Comparison of ENCODE assay signal across 9 mouse cellular contexts in the genomic region with DNA sequence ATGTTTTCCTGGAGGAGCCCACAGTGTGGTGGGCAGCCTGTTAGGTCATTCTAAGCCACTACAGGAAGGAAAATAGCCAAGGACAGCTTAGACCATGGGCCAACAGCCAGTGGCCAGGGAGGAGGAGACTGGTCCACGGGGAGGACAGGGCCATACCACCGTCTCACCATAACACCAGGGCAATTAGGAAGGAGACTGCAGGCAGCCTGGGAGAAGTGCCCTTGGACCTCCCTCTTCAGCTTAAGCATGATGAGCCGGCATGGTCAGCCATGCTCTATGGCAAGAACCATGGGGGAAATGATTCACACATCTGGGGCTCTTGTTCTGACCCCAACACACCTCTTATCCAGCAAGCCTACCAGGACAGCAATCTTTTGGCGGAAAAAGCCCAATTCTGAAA. TPM values are rescaled to one million over a fixed set of nuclear protein-coding genes. Genes with fewer than 3 reads are reported as not detected.
DNase-seq lines count a peak whose midpoint lies in the region; ATAC-seq and TF ChIP-seq lines count a peak whose summit lies in the region.
"Had no signal": no experiment of that assay in that cellular context is flagged by ENCODE, and none has a peak within 500 bp of the region (broad histone marks: within the 10 kb centered on the region; RNA-seq: fewer than 3 reads in every experiment).

No protein-coding gene starts in this region.

- H3K36me3 ChIP-seq in C2C12 (ENCODE audit: control insufficient read depth, insufficient read depth), result peaks cover 27% of the 10 kb centered on the region
- H3K36me3 ChIP-seq in limb, embryonic 15.5 days, result peaks cover 12% of the 10 kb centered on the region

- peak overlapping the region; percentile 80 for H3K4me2 ChIP-seq in limb, embryonic 15.5 days

- H3K27me3 ChIP-seq in C2C12 (ENCODE audit: control insufficient read depth, insufficient read depth, insufficient read length), result no peaks in the 10 kb centered on the region
- H3K27me3 ChIP-seq in limb, embryonic 15.5 days, result 0 out of 2 replicates have a peak, but pooled peaks cover 4% of the 10 kb centered on the region

- peak; percentile 41 for DNase-seq in embryo, embryonic 10 days (ENCODE audit: low spot score)
- no peak for DNase-seq in embryo, embryonic 11 days
- no peak for DNase-seq in thymus, postnatal 0 days (ENCODE audit: low spot score)
- DNase-seq in urinary bladder, postnatal 25 days (ENCODE audit: low spot score), result no peak
- no peak for DNase-seq in left cerebral cortex, adult 18-20 months (ENCODE audit: low spot score in 2 of 2)

- no peak for TF ChIP-seq POLR2A in embryonic fibroblast, embryonic 13.5 days (IDR thresholded peaks at IDR 0.05; ENCODE audit: low read depth, low read length)

- H3K9ac ChIP-seq in limb, embryonic 15.5 days, result no peak overlapping the region

- peaks cover 65% of the 10 kb centered on the region for H3K79me2 ChIP-seq in C2C12 (ENCODE audit: control insufficient read depth, insufficient read depth)

- H3K27ac ChIP-seq in embryonic fibroblast, embryonic 13.5 days (ENCODE audit: insufficient read depth, low read length), result no peak overlapping the region
- no peak overlapping the region for H3K27ac ChIP-seq in limb, embryonic 15.5 days
- H3K27ac ChIP-seq: macrophage had no signal

- H3K79me3 ChIP-seq in C2C12 (ENCODE audit: low read depth), result peaks cover 44% of the 10 kb centered on the region

- H3K4me3 ChIP-seq in C2C12 (ENCODE audit: insufficient read depth, poor library complexity, severe bottlenecking), result peak overlapping the region; percentile 7
- peak overlapping the region; percentile 60; the same call in 1 of the 2 replicates for H3K4me3 ChIP-seq in embryonic fibroblast, embryonic 13.5 days (ENCODE audit: insufficient read depth, low read length)
- peak overlapping the region; percentile 84 for H3K4me3 ChIP-seq in limb, embryonic 15.5 days

- 25% methylated on average over 4 of the region's 4 CpGs for whole genome bisulfite sequencing in limb, embryonic 15.5 days

- peaks cover 4% of the 10 kb centered on the region; the same call in 1 of the 2 replicates for H3K4me1 ChIP-seq in embryonic fibroblast, embryonic 13.5 days (ENCODE audit: control insufficient read depth, insufficient read depth, low read length)
- peaks cover 35% of the 10 kb centered on the region for H3K4me1 ChIP-seq in limb, embryonic 15.5 days

- H3ac ChIP-seq in C2C12 (ENCODE audit: control insufficient read depth, insufficient read length, low read depth), result peak overlapping the region; percentile 9

- TF ChIP-seq CTCF in C2C12 (IDR thresholded peaks at IDR 0.05; ENCODE audit: control insufficient read depth, insufficient read depth, insufficient read length), result no peak
- TF ChIP-seq CTCF in embryonic fibroblast, embryonic 13.5 days (IDR thresholded peaks at IDR 0.05; ENCODE audit: borderline replicate concordance, insufficient read depth, low read length), result no peak

- no peak for ATAC-seq in limb, embryonic 15.5 days (ENCODE audit: insufficient number of reproducible peaks, low FRiP score, low TSS enrichment, low read depth)

- H3K9me3 ChIP-seq in limb, embryonic 15.5 days, result no peaks in the 10 kb centered on the region

TF ChIP-seq in C2C12, 6 proteins besides CTCF, POLR2A, EP300 and RAD21:
- TF ChIP-seq MYOG (IDR thresholded peaks at IDR 0.05; ENCODE audit: control insufficient read depth, extremely low read depth, insufficient read length), result no peak
- TF ChIP-seq MAX (IDR thresholded peaks at IDR 0.05), result no peak
- TF ChIP-seq MYOD1 (IDR thresholded peaks at IDR 0.05; ENCODE audit: control insufficient read depth, insufficient read length, low read depth), result no peak

RNA-seq across cellular contexts. Expression of a gene that starts 1.8 kb away (rescaled TPM):
- polyA plus RNA-seq in C2C12 (2012; fragmentation: generic; extraction: Trizol), result 38.7 TPM
- 10.6 and 12.3 TPM in 2 replicates for polyA plus RNA-seq in embryonic fibroblast, embryonic 13.5 days (2011; ENCODE audit: insufficient read length, low read depth, missing spikeins)
- polyA plus RNA-seq in limb, embryonic 15.5 days (2015; fragmentation: Nextera tagmentation; extraction: Ambion mirVana), result 3.5 and 4.3 TPM in 2 replicates
- polyA plus RNA-seq in thymus, postnatal 0 days (2015; fragmentation: Nextera tagmentation; extraction: Ambion mirVana), result 3.4 and 3.9 TPM in 2 replicates
- total RNA-seq in left cerebral cortex, adult 18-20 months (2021), result 10 to 100 TPM; 70.5 to 76.1 TPM

RNA-seq across cellular contexts. Expression of a gene that starts 51.7 kb away (rescaled TPM):
- 0.14 TPM for polyA plus RNA-seq in C2C12 (2012; fragmentation: generic; extraction: Trizol)
- polyA plus RNA-seq in embryonic fibroblast, embryonic 13.5 days (2011; ENCODE audit: insufficient read length, low read depth, missing spikeins), result not detected in 2 replicates
- 2.5 and 2.7 TPM in 2 replicates for polyA plus RNA-seq in limb, embryonic 15.5 days (2015; fragmentation: Nextera tagmentation; extraction: Ambion mirVana)
- 0.08 and 0.16 TPM in 2 replicates for polyA plus RNA-seq in thymus, postnatal 0 days (2015; fragmentation: Nextera tagmentation; extraction: Ambion mirVana)
- total RNA-seq in left cerebral cortex, adult 18-20 months (2021), result not detected
- polyA plus RNA-seq: macrophage had no signal

RNA-seq across cellular contexts. Expression of a gene that starts 53.7 kb away (rescaled TPM):
- 7.9 TPM for polyA plus RNA-seq in C2C12 (2012; fragmentation: generic; extraction: Trizol)
- 0.48 and 0.58 TPM in 2 replicates for polyA plus RNA-seq in embryonic fibroblast, embryonic 13.5 days (2011; ENCODE audit: insufficient read length, low read depth, missing spikeins)
- 12.4 and 14.5 TPM in 2 replicates for polyA plus RNA-seq in limb, embryonic 15.5 days (2015; fragmentation: Nextera tagmentation; extraction: Ambion mirVana)
- 2.1 and 2.3 TPM in 2 replicates for polyA plus RNA-seq in thymus, postnatal 0 days (2015; fragmentation: Nextera tagmentation; extraction: Ambion mirVana)
- total RNA-seq in left cerebral cortex, adult 18-20 months (2021), result under 1 TPM in 1 of 2 experiments, not detected in 1; 0.23 TPM
- polyA plus RNA-seq: macrophage had no signal

RNA-seq across cellular contexts. Expression of a gene that starts 59.1 kb away (rescaled TPM):
- polyA plus RNA-seq in C2C12 (2012; fragmentation: generic; extraction: Trizol), result 0.01 TPM
- polyA plus RNA-seq in embryonic fibroblast, embryonic 13.5 days (2011; ENCODE audit: insufficient read length, low read depth, missing spikeins), result not detected in 2 replicates
- polyA plus RNA-seq in limb, embryonic 15.5 days (2015; fragmentation: Nextera tagmentation; extraction: Ambion mirVana), result 0.73 and 1.5 TPM in 2 replicates
- polyA plus RNA-seq in thymus, postnatal 0 days (2015; fragmentation: Nextera tagmentation; extraction: Ambion mirVana), result 25.0 and 29.1 TPM in 2 replicates
- under 1 TPM; 0.26 to 0.30 TPM for total RNA-seq in left cerebral cortex, adult 18-20 months (2021)

Comparison
In these comparisons a context has a peak if more than half of its experiments do, and no peak if none do; other contexts are left out.
1. H3K4me3 ChIP-seq: peak in every context shown above with its lines; median percentile 84 in limb, embryonic 15.5 days; 60 in embryonic fibroblast, embryonic 13.5 days; 7 in C2C12.